Mouse (Mus musculus) kidney, adult 9 months (tissue): Measurements from ENCODE around the gene Tpr.

Experiments
- DNase-seq: peaks from one replicate; pipeline ENCODE4 v3.0.0; 2022

Gene Tpr

GRCm38 (mm10) chr1:150392638-150393487 is at the start of gene Tpr, which contains the start of gene Odr4:
Tpr (plus strand) TSS chr1:150392838.
Odr4 (minus strand) TSS chr1:150393080.
- DNase-seq, result peak; percentile 99

GRCm38 (mm10) chr1:150360864-150361263 is 31.8 kb upstream of the Tpr start:
- no peak for DNase-seq

- DNase-seq, result no peak
Measured at GRCm38 (mm10) chr1:150372895-150373294, 19.7 kb upstream of the Tpr start.

GRCm38 (mm10) chr1:150374247-150374646 is 18.4 kb upstream of the Tpr start:
- DNase-seq, result no peak

GRCm38 (mm10) chr1:150384138-150384537 is 8.5 kb upstream of the Tpr start:
- DNase-seq, result no peak

GRCm38 (mm10) chr1:150387572-150387971 is 5.1 kb upstream of the Tpr start:
- DNase-seq, result no peak

- DNase-seq, result no peak
Measured at GRCm38 (mm10) chr1:150389390-150390129, 3.1 kb upstream of the Tpr start.

- DNase-seq, result no peak
Measured at GRCm38 (mm10) chr1:150391931-150392637, 554 bp upstream of the Tpr start.

GRCm38 (mm10) chr1:150393488-150393852 is 832 bp downstream of the Tpr start:
- DNase-seq, result no peak

GRCm38 (mm10) chr1:150396001-150396400 is 3.4 kb downstream of the Tpr start:
- DNase-seq, result no peak

- DNase-seq, result peak; percentile 11
Measured at GRCm38 (mm10) chr1:150403914-150404313, 11.3 kb downstream of the Tpr start.

GRCm38 (mm10) chr1:150404555-150404954 is 11.9 kb downstream of the Tpr start:
- peak; percentile 9 for DNase-seq

GRCm38 (mm10) chr1:150407285-150407684 is 14.6 kb downstream of the Tpr start:
- no peak for DNase-seq

GRCm38 (mm10) chr1:150409996-150410395 is 17.4 kb downstream of the Tpr start:
- DNase-seq, result no peak

- DNase-seq, result no peak
Measured at GRCm38 (mm10) chr1:150416006-150416405, 23.4 kb downstream of the Tpr start.

- no peak for DNase-seq
Measured at GRCm38 (mm10) chr1:150418426-150418825, 25.8 kb downstream of the Tpr start.

GRCm38 (mm10) chr1:150425665-150426064 is 33.0 kb downstream of the Tpr start:
- DNase-seq, result peak; percentile 71

- no peak for DNase-seq
Measured at GRCm38 (mm10) chr1:150426216-150426615, 33.6 kb downstream of the Tpr start.

GRCm38 (mm10) chr1:150438641-150439040 is 46.0 kb downstream of the Tpr start:
- no peak for DNase-seq

GRCm38 (mm10) chr1:150441731-150442130 is 49.1 kb downstream of the Tpr start:
- no peak for DNase-seq

GRCm38 (mm10) chr1:150458977-150459376 is 66.3 kb downstream of the Tpr start:
- DNase-seq, result no peak

GRCm38 (mm10) chr1:150459599-150459998 is 67.0 kb downstream of the Tpr start:
- no peak for DNase-seq

- DNase-seq, result no peak
Measured at GRCm38 (mm10) chr1:150460595-150460994, 68.0 kb downstream of the Tpr start.
